Mouse (Mus musculus): Measurements from ENCODE around the gene Rexo1.

Rexo1 gene

GRCm38 (mm10) chr10:80553575-80553974 is 7.8 kb downstream of the Rexo1 start:
- no peak for DNase-seq

- DNase-seq, result no peak
Measured at GRCm38 (mm10) chr10:80552364-80552763, 9.0 kb downstream of the Rexo1 start.

- DNase-seq, result no peak
Measured at GRCm38 (mm10) chr10:80549279-80549678, 12.1 kb downstream of the Rexo1 start.

- DNase-seq, result no peak
Measured at GRCm38 (mm10) chr10:80548428-80549006, 12.8 kb downstream of the Rexo1 start.

GRCm38 (mm10) chr10:80547539-80547938 is 13.8 kb downstream of the Rexo1 start:
- no peak for DNase-seq

- DNase-seq, result no peak
Measured at GRCm38 (mm10) chr10:80546945-80547344, 14.4 kb downstream of the Rexo1 start.

- no peak for DNase-seq
Measured at GRCm38 (mm10) chr10:80545590-80545989, 15.8 kb downstream of the Rexo1 start.

- no peak for DNase-seq
Measured at GRCm38 (mm10) chr10:80543873-80544272, 17.5 kb downstream of the Rexo1 start.

GRCm38 (mm10) chr10:80539493-80539892 is 21.9 kb downstream of the Rexo1 start:
- no peak for DNase-seq

GRCm38 (mm10) chr10:80538710-80539394 is 22.5 kb downstream of the Rexo1 start, which contains the start of gene Atp8b3:
Gene Atp8b3, minus strand, starts transcription at chr10:80539124.
- peak; percentile 62 to 77 for DNase-seq

- no peak for DNase-seq
Measured at GRCm38 (mm10) chr10:80538180-80538579, 23.2 kb downstream of the Rexo1 start.

- DNase-seq, result no peak
Measured at GRCm38 (mm10) chr10:80535711-80536110, 25.6 kb downstream of the Rexo1 start.

GRCm38 (mm10) chr10:80535071-80535470 is 26.3 kb downstream of the Rexo1 start:
- no peak for DNase-seq

- DNase-seq, result no peak
Measured at GRCm38 (mm10) chr10:80533704-80534103, 27.7 kb downstream of the Rexo1 start.

GRCm38 (mm10) chr10:80532783-80533182 is 28.6 kb downstream of the Rexo1 start:
- no peak for DNase-seq

- no peak for DNase-seq
Measured at GRCm38 (mm10) chr10:80526172-80526571, 35.2 kb downstream of the Rexo1 start.

GRCm38 (mm10) chr10:80523299-80523698 is 38.1 kb downstream of the Rexo1 start:
- no peak for DNase-seq

GRCm38 (mm10) chr10:80519287-80519686 is 42.1 kb downstream of the Rexo1 start:
- DNase-seq, result no peak

- DNase-seq, result no peak
Measured at GRCm38 (mm10) chr10:80513739-80514138, 47.6 kb downstream of the Rexo1 start.

GRCm38 (mm10) chr10:80510273-80510660 is 51.1 kb downstream of the Rexo1 start:
- DNase-seq, result no peak

GRCm38 (mm10) chr10:80509412-80510272 is 51.7 kb downstream of the Rexo1 start:
- DNase-seq, result peak; percentile 56 to 62

GRCm38 (mm10) chr10:80506222-80506621 is 55.1 kb downstream of the Rexo1 start:
- DNase-seq, result no peak

GRCm38 (mm10) chr10:80504724-80505123 is 56.6 kb downstream of the Rexo1 start:
- DNase-seq, result no peak
